Mouse (Mus musculus): ENCODE data around the gene Slc23a2. TPM values are rescaled to one million over a fixed set of nuclear protein-coding genes. Genes with fewer than 3 reads are reported as not detected.

The Slc23a2 gene
- polyA plus RNA-seq, 1 experiment from 2014 or later = 18.5 TPM

DNA sequence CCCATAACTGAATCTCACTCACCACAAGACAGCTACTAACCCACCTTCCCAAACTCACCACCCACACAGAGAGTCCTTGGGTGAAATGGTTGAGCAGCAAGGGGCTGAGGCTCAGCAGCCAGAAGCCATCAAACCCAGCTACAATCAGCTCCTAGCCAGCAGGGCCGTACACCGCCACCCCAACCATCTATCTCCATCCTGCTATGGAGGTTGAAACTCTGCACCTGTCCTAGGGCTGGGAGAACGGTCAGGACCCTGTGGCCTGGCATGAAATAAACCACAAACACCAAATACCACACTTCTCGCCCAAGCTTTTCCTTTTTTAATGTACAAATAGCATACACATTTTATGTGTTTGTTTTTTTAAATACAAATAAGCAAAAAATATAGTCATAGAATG is 120.9 kb downstream of the Slc23a2 start:
- no peak for ATAC-seq (ENCODE audit: low FRiP score, low read depth)
- WGBS = 95% methylated on average over 4 of the region's 4 CpGs
- Histone ChIP-seq H3K4me3 (no peak overlapping the region), H3K27me3 (peaks cover 4% of the 10 kb centered on the region; the same call in 1 of the 2 replicates), H3K9me3 (no peaks in the 10 kb centered on the region), H3K4me1 (peaks cover 19% of the 10 kb centered on the region), H3K9ac (replicated peaks) (no peak overlapping the region), H3K36me3 (0 out of 2 replicates have a peak, but pooled peaks cover under 1% of the 10 kb centered on the region), H3K4me2 (replicated peaks) (no peak overlapping the region), H3K27ac (replicated peaks) (no peak overlapping the region)

DNA sequence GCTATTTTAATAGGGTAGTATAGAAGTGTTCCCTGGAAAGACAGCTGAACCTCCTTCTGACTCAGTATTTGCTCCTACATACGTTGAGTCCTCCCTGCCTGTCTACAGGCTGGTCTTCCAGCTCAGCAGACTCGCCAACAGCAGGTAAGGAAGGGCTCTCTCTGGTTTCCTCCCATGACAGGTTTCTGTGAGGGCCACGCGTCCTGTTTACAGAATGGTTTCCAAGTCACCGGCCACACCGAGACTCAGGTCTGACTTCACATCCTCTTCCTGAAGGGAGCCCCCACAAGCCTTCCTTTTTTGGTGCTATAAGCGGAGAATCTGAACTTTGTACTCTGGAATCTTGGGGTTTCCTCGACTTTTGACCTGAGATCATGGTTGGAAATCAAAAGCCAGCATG is 122.3 kb downstream of the Slc23a2 start:
- H3K4me1 ChIP-seq = peaks cover 5% of the 10 kb centered on the region
- no peak overlapping the region for H3K4me2 ChIP-seq (replicated peaks)
- 0 out of 2 replicates have a peak, but pooled peaks cover 5% of the 10 kb centered on the region for H3K36me3 ChIP-seq
- no peak overlapping the region for H3K9ac ChIP-seq (replicated peaks)
- no peak overlapping the region for H3K27ac ChIP-seq (replicated peaks)
- H3K9me3 ChIP-seq = no peaks in the 10 kb centered on the region
- H3K4me3 ChIP-seq = no peak overlapping the region
- 88% methylated on average over 8 of the region's 8 CpGs for WGBS
- no peak for ATAC-seq (ENCODE audit: low FRiP score, low read depth)
- H3K27me3 ChIP-seq = no peaks in the 10 kb centered on the region

DNA sequence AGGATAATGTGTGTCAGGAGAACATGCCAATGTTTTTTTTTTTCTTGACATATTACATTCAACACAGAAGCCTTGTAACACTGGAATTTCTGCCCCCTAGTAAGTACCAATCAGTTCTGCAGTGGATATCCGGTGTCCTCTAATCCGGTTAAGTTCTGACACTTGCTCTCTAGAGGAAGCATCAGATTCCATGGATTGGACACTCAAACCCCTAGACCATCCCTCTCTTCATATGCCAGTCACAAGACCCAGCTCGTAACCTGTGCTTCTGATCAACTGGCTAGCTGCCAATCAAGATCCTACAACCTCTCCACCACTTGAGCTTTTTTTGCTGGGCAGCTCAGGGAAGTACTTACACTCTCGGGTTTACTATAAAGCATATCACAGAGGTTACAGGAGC is 123.3 kb downstream of the Slc23a2 start:
- Histone ChIP-seq H3K27me3 (no peaks in the 10 kb centered on the region), H3K4me1 (no peaks in the 10 kb centered on the region; the same call in 1 of the 2 replicates), H3K9ac (replicated peaks) (no peak overlapping the region), H3K36me3 (0 out of 2 replicates have a peak, but pooled peaks cover 5% of the 10 kb centered on the region), H3K4me2 (replicated peaks) (no peak overlapping the region), H3K4me3 (no peak overlapping the region), H3K9me3 (no peaks in the 10 kb centered on the region), H3K27ac (replicated peaks) (no peak overlapping the region)
- 79% methylated on average over 4 of the region's 4 CpGs for WGBS
- ATAC-seq (ENCODE audit: low FRiP score, low read depth) = no peak

DNA sequence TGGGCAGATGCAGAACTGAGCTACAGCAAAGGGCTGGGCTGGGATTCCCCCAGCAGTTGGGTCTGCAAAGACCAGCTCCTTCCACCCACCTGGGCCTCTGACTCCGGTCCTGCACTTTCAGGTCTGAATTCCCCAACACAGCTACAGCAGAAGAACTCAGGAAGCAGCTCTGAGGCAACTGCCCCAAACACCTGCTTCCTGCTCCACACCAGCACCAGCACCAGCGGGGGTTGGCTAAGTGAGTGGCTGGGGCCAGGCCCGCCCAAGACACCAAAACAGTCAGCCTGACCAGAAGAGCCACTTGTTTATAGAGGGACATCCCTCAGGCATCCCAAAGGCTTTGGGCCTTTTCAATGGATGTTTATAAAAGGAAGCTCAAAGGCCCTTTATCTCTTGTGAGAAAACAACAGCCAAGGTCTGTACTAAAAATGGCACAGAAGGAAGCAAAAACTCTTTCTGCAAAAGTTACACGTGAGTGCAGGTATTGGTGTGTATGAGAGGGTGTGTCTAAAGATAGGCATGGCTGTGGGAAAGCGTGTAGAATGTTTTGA is 123.8 kb downstream of the Slc23a2 start:
- Histone ChIP-seq H3K9me3 (no peaks in the 10 kb centered on the region), H3K4me1 (no peaks in the 10 kb centered on the region; the same call in 1 of the 2 replicates), H3K27ac (replicated peaks) (0 out of 2 replicates have a peak overlapping the region, but pooled peaks have one; percentile 5), H3K4me3 (no peak overlapping the region), H3K4me2 (replicated peaks) (no peak overlapping the region), H3K36me3 (0 out of 2 replicates have a peak, but pooled peaks cover 5% of the 10 kb centered on the region), H3K27me3 (no peaks in the 10 kb centered on the region), H3K9ac (replicated peaks) (no peak overlapping the region)
- WGBS = 77% methylated on average over 5 of the region's 5 CpGs
- ATAC-seq (ENCODE audit: low FRiP score, low read depth) = no peak

DNA sequence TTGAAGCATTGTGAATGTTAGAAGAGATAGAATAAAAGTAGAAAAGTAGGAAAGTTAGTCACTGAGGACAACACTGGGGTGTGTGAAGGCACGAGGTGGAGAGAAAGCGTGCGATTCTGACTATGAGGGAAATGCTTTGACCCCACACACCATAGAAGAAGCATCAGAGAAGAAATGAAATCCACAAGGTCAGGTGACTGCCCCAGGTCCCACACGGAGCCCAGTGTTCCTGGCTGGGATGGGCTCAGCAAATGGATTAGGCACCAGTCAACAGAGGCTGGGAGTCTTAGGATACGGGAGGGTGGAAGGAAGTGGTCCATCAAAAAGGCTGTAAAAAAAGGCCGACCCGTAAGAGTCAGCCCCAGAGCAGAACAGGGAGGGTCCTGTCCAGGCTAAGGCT is 124.5 kb downstream of the Slc23a2 start:
- Histone ChIP-seq H3K4me3 (no peak overlapping the region), H3K27ac (replicated peaks) (0 out of 2 replicates have a peak overlapping the region, but pooled peaks have one; percentile 5), H3K27me3 (no peaks in the 10 kb centered on the region), H3K4me2 (replicated peaks) (no peak overlapping the region), H3K9ac (replicated peaks) (no peak overlapping the region), H3K4me1 (no peaks in the 10 kb centered on the region; the same call in 1 of the 2 replicates), H3K9me3 (no peaks in the 10 kb centered on the region), H3K36me3 (0 out of 2 replicates have a peak, but pooled peaks cover 5% of the 10 kb centered on the region)
- ATAC-seq (ENCODE audit: low FRiP score, low read depth) = no peak
- 86% methylated on average over 7 of the region's 7 CpGs for WGBS

DNA sequence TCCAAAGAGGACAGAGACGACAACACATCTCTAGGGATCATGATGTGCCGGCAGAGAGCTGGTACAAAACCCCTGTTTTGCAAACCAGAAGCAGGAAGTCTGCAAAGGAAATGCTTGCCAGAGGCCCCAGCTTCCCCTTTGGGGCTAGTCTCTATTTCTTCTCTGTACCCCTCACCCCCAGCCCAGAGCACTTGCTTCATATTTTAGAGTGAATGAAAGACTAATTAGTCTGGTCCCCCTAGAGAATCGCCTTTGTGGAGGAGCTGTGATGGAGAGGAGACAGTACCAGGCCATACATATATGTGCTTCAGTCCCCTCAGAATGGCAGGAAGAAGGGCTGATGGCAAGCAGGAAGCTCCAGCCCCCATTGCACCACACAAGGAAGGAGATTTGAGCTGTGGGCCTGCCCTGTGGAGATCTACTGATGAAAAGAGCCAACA is 125.5 kb downstream of the Slc23a2 start:
- 84% methylated on average over 3 of the region's 3 CpGs for WGBS
- H3K9ac ChIP-seq (replicated peaks) = no peak overlapping the region
- H3K27me3 ChIP-seq = no peaks in the 10 kb centered on the region
- no peak for ATAC-seq (ENCODE audit: low FRiP score, low read depth)
- no peak overlapping the region for H3K4me2 ChIP-seq (replicated peaks)
- no peaks in the 10 kb centered on the region for H3K9me3 ChIP-seq
- no peak overlapping the region for H3K4me3 ChIP-seq
- H3K27ac ChIP-seq (replicated peaks) = no peak overlapping the region
- H3K4me1 ChIP-seq = no peaks in the 10 kb centered on the region; the same call in 1 of the 2 replicates
- H3K36me3 ChIP-seq = 0 out of 2 replicates have a peak, but pooled peaks cover 5% of the 10 kb centered on the region

DNA sequence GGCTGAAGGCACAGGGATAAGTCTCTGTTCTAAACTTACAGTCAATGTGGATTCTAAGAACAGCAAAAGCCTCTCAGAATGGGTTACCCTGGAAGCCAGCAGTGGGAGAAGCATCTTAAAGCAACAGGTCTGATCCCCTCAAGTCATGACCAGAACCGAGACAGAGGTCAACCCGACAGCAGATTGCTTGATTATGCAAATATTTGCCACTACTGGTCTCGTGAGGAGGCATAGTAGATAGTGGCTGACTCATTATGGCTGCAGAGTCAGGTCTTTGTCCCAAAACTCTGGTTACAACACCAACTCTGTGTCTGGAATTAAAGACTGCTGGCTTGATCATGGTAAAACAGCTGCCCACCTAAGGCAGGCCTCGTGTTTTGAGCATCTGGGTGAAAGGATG is 126.8 kb downstream of the Slc23a2 start:
- 54% methylated on average over 4 of the region's 4 CpGs for WGBS
- ATAC-seq (ENCODE audit: low FRiP score, low read depth) = no peak
- H3K36me3 ChIP-seq = 0 out of 2 replicates have a peak, but pooled peaks cover 5% of the 10 kb centered on the region
- H3K9me3 ChIP-seq = no peaks in the 10 kb centered on the region
- H3K4me3 ChIP-seq = no peak overlapping the region
- H3K27me3 ChIP-seq = no peaks in the 10 kb centered on the region
- H3K4me1 ChIP-seq = no peaks in the 10 kb centered on the region; the same call in 1 of the 2 replicates
- no peak overlapping the region for H3K9ac ChIP-seq (replicated peaks)
- H3K27ac ChIP-seq (replicated peaks) = no peak overlapping the region
- H3K4me2 ChIP-seq (replicated peaks) = no peak overlapping the region

DNA sequence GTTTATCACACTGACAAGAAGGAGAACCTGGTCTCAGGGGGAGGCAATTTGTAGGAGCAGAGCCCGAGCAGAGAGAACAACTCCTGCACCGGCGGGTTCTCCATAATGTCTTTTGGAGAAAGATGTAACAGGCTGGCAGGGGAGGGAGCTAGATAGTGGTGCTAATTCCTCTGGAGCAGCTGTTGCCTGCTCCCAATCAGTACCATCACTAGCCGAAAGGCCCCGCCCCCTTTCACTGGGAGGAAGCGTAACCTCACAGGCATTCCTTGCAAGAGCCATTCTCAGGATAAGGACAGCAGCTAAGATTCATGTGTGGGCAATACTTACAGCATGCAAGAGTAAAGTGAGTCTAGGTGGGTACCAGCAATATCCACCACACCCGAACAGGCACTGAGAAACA is 127.3 kb downstream of the Slc23a2 start:
- Histone ChIP-seq H3K27me3 (no peaks in the 10 kb centered on the region), H3K36me3 (peaks cover 5% of the 10 kb centered on the region; the same call in 1 of the 2 replicates), H3K9me3 (no peaks in the 10 kb centered on the region), H3K9ac (replicated peaks) (no peak overlapping the region), H3K4me1 (no peaks in the 10 kb centered on the region; the same call in 1 of the 2 replicates), H3K4me2 (replicated peaks) (no peak overlapping the region), H3K4me3 (no peak overlapping the region), H3K27ac (replicated peaks) (no peak overlapping the region)
- ATAC-seq (ENCODE audit: low FRiP score, low read depth) = no peak
- 59% methylated on average over 7 of the region's 7 CpGs for WGBS

DNA sequence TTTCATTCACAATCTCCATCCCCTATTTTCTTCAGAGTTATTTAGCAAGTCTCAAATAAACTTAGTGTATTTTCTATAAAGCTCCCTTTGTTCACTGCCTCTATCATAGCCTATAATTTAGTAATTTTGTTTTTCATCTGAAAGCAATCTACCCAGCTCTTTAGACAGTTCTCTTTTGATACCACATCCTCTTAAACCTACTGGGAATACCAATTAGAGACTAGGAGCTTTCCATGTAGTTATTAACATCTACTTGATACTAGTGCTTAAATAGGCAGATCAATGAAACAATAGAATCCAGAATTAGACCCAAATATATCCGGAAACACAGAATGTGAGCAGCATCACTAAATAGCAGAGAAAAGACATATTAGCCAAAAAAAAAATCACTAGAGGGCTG is 128.9 kb downstream of the Slc23a2 start:
- Histone ChIP-seq H3K9me3 (no peaks in the 10 kb centered on the region), H3K9ac (replicated peaks) (no peak overlapping the region), H3K4me2 (replicated peaks) (no peak overlapping the region), H3K4me3 (no peak overlapping the region), H3K4me1 (no peaks in the 10 kb centered on the region), H3K27ac (replicated peaks) (no peak overlapping the region), H3K36me3 (peaks cover 20% of the 10 kb centered on the region), H3K27me3 (no peaks in the 10 kb centered on the region)
- no peak for ATAC-seq (ENCODE audit: low FRiP score, low read depth)
- 86% methylated on average over 1 of the region's 1 CpGs for whole genome bisulfite sequencing

DNA sequence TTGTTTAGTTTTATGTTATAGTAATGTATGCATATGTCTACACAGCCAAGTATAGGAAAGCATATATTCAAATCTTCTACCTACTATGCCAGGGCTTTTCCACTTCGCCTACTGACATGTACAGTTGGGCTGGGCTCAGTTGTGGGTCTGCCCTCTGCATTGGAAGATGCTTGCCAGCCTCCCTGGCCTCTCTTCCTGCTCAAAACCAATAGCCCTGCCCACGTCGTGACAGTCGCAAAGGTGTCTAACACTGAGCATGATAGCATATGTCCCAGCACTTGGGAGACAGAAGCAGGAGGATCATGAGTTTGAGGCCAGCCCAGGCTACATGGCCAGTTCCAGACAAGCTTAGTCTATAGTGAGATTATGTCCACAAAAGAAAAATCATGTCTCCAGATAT is 131.8 kb downstream of the Slc23a2 start:
- H3K4me1 ChIP-seq = no peaks in the 10 kb centered on the region
- no peak overlapping the region for H3K9ac ChIP-seq (replicated peaks)
- H3K4me2 ChIP-seq (replicated peaks) = no peak overlapping the region
- no peak for ATAC-seq (ENCODE audit: low FRiP score, low read depth)
- no peaks in the 10 kb centered on the region for H3K9me3 ChIP-seq
- WGBS = 92% methylated on average over 4 of the region's 4 CpGs
- H3K4me3 ChIP-seq = no peak overlapping the region
- peaks cover 45% of the 10 kb centered on the region for H3K36me3 ChIP-seq
- H3K27ac ChIP-seq (replicated peaks) = no peak overlapping the region
- no peaks in the 10 kb centered on the region for H3K27me3 ChIP-seq

DNA sequence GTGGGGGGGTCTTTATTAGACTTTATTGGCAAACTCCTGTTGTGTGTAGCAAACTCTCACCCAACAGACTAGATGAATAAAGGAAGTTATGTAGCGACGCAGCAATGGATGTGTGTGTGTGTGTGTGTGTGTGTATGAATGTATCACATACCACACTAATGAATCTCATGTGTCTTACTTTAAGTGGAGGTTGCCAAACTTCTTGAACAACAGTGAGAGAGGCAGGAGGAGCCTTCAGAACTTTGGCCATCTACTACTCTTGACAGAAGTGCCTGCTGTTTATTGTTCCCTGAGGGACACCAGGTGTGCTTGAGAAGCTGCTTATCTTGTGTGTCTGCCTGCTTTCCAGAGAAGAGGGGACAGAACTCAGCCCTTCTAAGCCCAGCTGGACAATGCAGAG is 134.1 kb downstream of the Slc23a2 start:
- no peaks in the 10 kb centered on the region for H3K27me3 ChIP-seq
- 91% methylated on average over 2 of the region's 2 CpGs for WGBS
- no peak overlapping the region for H3K9ac ChIP-seq (replicated peaks)
- ATAC-seq (ENCODE audit: low FRiP score, low read depth) = no peak
- H3K4me1 ChIP-seq = no peaks in the 10 kb centered on the region
- H3K4me2 ChIP-seq (replicated peaks) = no peak overlapping the region
- peaks cover 58% of the 10 kb centered on the region for H3K36me3 ChIP-seq
- no peak overlapping the region for H3K27ac ChIP-seq (replicated peaks)
- no peaks in the 10 kb centered on the region for H3K9me3 ChIP-seq
- H3K4me3 ChIP-seq = no peak overlapping the region

DNA sequence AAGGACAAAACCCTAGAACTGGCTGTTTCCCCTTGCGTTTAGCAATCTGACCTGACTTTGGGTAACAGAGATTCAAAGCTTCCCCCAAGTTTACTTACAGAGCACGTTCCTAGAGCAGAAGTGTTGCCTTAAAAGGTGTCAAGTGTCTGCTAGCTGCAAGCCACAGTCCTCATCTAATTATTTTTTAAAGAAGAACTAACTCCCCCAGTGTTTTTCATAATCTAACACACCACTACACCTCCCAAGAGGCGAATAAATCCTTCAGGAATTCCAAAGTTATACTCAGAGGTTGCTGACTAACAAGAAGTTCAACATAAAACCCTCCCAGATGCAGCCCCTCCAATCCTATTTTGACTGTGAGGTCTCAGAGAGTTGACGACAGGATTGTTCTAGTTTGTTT is 136.7 kb downstream of the Slc23a2 start:
- H3K4me2 ChIP-seq (replicated peaks) = no peak overlapping the region
- ATAC-seq (ENCODE audit: low FRiP score, low read depth) = no peak
- H3K27ac ChIP-seq (replicated peaks) = no peak overlapping the region
- no peak overlapping the region for H3K9ac ChIP-seq (replicated peaks)
- peaks cover 83% of the 10 kb centered on the region for H3K36me3 ChIP-seq
- no peaks in the 10 kb centered on the region for H3K9me3 ChIP-seq
- no peaks in the 10 kb centered on the region for H3K4me1 ChIP-seq
- H3K27me3 ChIP-seq = no peaks in the 10 kb centered on the region
- WGBS = 69% methylated on average over 4 of the region's 4 CpGs
- no peak overlapping the region for H3K4me3 ChIP-seq

DNA sequence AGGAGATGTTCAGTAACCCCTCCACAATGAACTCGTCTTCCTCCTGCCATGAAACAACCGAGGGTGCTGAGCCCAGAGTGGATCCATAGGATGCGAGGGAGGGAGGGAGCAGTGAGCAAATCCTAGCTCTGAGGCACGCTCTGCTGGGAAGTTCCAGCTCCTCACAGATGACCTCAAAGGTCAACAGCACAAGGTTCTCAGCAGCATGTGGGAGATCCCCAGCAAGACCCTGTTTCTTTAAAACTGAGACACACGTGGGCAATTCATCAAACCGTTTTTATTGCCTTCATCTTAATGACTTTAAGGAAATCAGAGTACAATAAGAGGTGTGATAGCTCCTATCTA is 137.5 kb downstream of the Slc23a2 start:
- no peak overlapping the region for H3K4me2 ChIP-seq (replicated peaks)
- no peak overlapping the region for H3K9ac ChIP-seq (replicated peaks)
- H3K27me3 ChIP-seq = no peaks in the 10 kb centered on the region
- H3K4me1 ChIP-seq = no peaks in the 10 kb centered on the region
- ATAC-seq (ENCODE audit: low FRiP score, low read depth) = no peak
- no peak overlapping the region for H3K27ac ChIP-seq (replicated peaks)
- H3K36me3 ChIP-seq = peaks cover 88% of the 10 kb centered on the region
- 53% methylated on average over 6 of the region's 6 CpGs for WGBS
- no peaks in the 10 kb centered on the region for H3K9me3 ChIP-seq
- H3K4me3 ChIP-seq = no peak overlapping the region

Data from midbrain, embryonic 12.5 days (tissue).